Mouse (Mus musculus) liver, adult 2 months (tissue): ENCODE data around the gene Gm11214.

Experiments
- CTCF ChIP-seq: fragments of 200-500 bp; IDR thresholded peaks from 2 replicates; pipeline ENCODE4 v1.5.1; 2011; ENCODE audit warnings: low read depth, low read length, control low read depth
- POLR2A ChIP-seq: fragments of 200-500 bp; IDR thresholded peaks from 2 replicates; pipeline ENCODE4 v1.6.1; 2011; ENCODE audit warnings: low read length, control low read depth; ENCODE audit not compliant: insufficient read depth; ENCODE audit errors: extremely low read depth

DNA sequence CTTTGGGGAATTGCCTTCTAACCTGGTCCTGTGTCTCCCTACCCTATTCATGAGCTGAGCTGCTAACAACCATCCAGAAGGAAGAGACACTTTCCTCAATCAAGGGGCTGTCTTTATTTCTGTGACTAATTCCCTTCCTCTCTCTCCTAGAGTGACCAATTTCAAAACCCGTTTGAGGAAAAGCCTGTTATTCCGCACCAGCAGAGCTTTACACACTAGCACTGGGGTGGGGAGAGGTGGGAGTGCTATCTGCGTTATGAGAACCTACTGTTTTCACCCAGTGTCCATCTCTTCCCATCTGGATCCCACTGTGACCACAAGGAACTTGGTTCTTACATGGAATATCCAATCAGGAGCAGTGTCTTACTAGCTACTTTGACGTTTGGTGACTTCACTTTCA lies 4.1 kb downstream of the Gm11214 start:
- TF ChIP-seq CTCF: no peak
- no peak for TF ChIP-seq POLR2A
